Mouse (Mus musculus): ENCODE results near the gene Fchsd2.
A peak's percentile ranks its signal among the peaks of the same experiment; 100 is the strongest.

DNA sequence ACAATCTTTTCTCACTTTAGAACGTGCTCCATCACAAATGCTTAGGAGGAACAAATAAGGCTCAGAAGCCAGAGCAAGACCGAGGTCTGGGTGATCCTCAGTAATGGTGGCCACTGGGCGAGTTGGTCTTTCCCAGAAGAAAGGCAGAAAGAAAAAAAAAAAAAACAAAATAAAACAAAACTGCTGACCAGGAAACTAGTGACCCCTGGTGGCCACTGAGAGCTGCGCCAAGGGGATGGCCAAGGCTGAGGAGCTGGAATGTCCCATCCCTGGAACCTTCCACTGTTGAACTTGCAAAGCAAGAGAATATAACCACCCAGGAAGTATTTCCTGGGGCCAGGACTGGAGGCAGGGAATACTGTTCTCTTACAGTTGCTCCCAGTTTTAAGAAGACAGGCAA lies 195.8 kb downstream of the Fchsd2 start:
- TF ChIP-seq CTCF (IDR thresholded peaks at IDR 0.05; ENCODE audit: low read depth, low read length) (peak; percentile 82), POLR2A (IDR thresholded peaks at IDR 0.05; ENCODE audit: extremely low read depth, insufficient read depth, low read length) (no peak)
